ENCODE assay signal across 14 mouse cellular contexts in the genomic region with DNA sequence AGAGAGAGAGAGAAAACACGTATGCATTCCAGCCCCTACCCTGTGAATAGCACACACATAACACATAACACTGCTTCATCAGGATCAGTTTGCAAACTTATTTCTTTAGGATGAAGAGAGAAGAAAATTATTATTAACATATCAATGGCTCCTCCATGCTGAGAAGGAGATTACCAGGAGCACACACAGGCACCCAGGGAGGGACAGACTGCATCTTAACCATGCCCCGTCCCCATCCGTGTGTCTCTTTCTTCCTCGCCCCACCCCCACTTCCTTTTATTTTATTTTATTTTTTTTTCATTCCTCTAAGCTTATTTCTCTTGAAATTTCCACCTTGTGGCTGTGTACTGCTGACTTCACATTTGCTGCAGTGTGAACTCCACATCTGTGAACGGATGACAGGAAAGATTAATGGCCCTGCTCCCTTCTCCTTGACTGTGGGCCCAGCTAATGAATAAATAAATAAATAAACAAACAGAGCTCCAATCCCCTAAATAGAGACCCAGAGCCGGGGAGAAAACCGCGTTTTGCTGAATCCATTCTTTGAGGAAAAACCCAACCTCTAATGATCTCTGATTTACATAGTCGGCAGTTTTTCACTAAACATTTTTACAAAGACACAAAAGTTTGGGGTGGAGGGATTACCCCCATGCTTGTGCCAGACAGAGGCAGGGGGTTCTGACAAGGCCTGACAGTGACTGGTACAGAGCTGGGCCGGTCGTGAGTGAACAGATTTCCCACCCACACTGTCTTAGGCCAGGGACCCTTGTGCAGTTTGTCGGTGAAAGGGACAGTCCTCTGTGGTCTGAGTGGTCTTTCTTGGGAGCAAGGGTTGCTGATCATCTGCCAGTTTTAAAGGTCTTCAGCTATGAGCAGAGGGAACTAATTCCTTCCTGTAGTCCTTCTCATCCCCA.
"Had no signal": no experiment of that assay in that cellular context is flagged by ENCODE, and none has a peak within 500 bp of the region (broad histone marks: within the 10 kb centered on the region; RNA-seq: fewer than 3 reads in every experiment).

No protein-coding gene starts in this region.

- H3K27me3 ChIP-seq: limb, embryonic 12.5 days; liver, embryonic 15.5 days had no signal

- H3K4me3 ChIP-seq: layer of hippocampus, adult 2 months; limb, embryonic 12.5 days; liver, embryonic 15.5 days; myocyte; neural tube, embryonic 15.5 days had no signal

- H3K36me3 ChIP-seq: limb, embryonic 12.5 days; liver, embryonic 15.5 days; neural tube, embryonic 15.5 days had no signal

- H3K4me1 ChIP-seq: limb, embryonic 12.5 days; liver, embryonic 15.5 days had no signal

- ATAC-seq: lung, postnatal 0 days had no signal

- H3K9me3 ChIP-seq: limb, embryonic 12.5 days; liver, embryonic 15.5 days; neural tube, embryonic 15.5 days had no signal

- DNase-seq: kidney, adult 18-20 months; kidney, postnatal 10 days; kidney, postnatal 4 days; liver; lung, adult 2 months; lung, postnatal 4 days; right cerebral cortex, adult 18-20 months; right cerebral cortex, postnatal 25 days had no signal

- H3K9ac ChIP-seq: limb, embryonic 12.5 days; liver, embryonic 15.5 days; neural tube, embryonic 15.5 days had no signal

- H3K4me2 ChIP-seq: limb, embryonic 12.5 days; liver, embryonic 15.5 days; neural tube, embryonic 15.5 days had no signal

- H3K27ac ChIP-seq: layer of hippocampus, adult 2 months; limb, embryonic 12.5 days; liver, embryonic 15.5 days; neural tube, embryonic 15.5 days had no signal
